Mouse (Mus musculus) adrenal gland, adult 8-10 months (tissue): ENCODE measurements around the gene Pola2. TPM values are rescaled to one million over a fixed set of nuclear protein-coding genes. Genes with fewer than 3 reads are reported as not detected.

Source experiments
- DNase-seq: peaks from one replicate; pipeline ENCODE4 v3.0.0; 2022
- total RNA-seq, 4 experiments: library from RNA; stranded (reverse); gene quantifications; 2 replicates each; pipeline ENCODE4 v1.2.4; 2022

Gene Pola2
- total RNA-seq, 4 experiments from 2014 or later, result 22.5 to 51.0 (median 27.8) TPM

GRCm38 (mm10) chr19:5964804-5965203 lies 802 bp upstream of the Pola2 start:
- no peak for DNase-seq

GRCm38 (mm10) chr19:5962651-5963050 lies 1.4 kb downstream of the Pola2 start:
- no peak for DNase-seq

- DNase-seq, result no peak
Observed at GRCm38 (mm10) chr19:5957371-5957770, 6.6 kb downstream of the Pola2 start.

- peak; percentile 79 for DNase-seq
Observed at GRCm38 (mm10) chr19:5956685-5957084, 7.3 kb downstream of the Pola2 start.

GRCm38 (mm10) chr19:5955704-5956670 lies 8.0 kb downstream of the Pola2 start:
- DNase-seq, result no peak

- DNase-seq, result no peak
Observed at GRCm38 (mm10) chr19:5954936-5955335, 9.1 kb downstream of the Pola2 start.

- no peak for DNase-seq
Observed at GRCm38 (mm10) chr19:5954031-5954710, 9.8 kb downstream of the Pola2 start.

GRCm38 (mm10) chr19:5953201-5953770 lies 10.7 kb downstream of the Pola2 start:
- DNase-seq, result no peak

- DNase-seq, result peak; percentile 75
Observed at GRCm38 (mm10) chr19:5952071-5952691, 11.8 kb downstream of the Pola2 start.

GRCm38 (mm10) chr19:5951631-5952030 lies 12.4 kb downstream of the Pola2 start:
- DNase-seq, result no peak

GRCm38 (mm10) chr19:5950218-5950617 lies 13.8 kb downstream of the Pola2 start:
- no peak for DNase-seq

GRCm38 (mm10) chr19:5945891-5946290 lies 18.1 kb downstream of the Pola2 start:
- DNase-seq, result no peak

- no peak for DNase-seq
Observed at GRCm38 (mm10) chr19:5945027-5945426, 19.0 kb downstream of the Pola2 start.

- DNase-seq, result no peak
Observed at GRCm38 (mm10) chr19:5944145-5944544, 19.9 kb downstream of the Pola2 start.

- DNase-seq, result no peak
Observed at GRCm38 (mm10) chr19:5943404-5943803, 20.6 kb downstream of the Pola2 start.

GRCm38 (mm10) chr19:5942581-5942980 lies 21.4 kb downstream of the Pola2 start:
- DNase-seq, result no peak

GRCm38 (mm10) chr19:5940656-5941055 lies 23.3 kb downstream of the Pola2 start:
- DNase-seq, result peak; percentile 58

GRCm38 (mm10) chr19:5940173-5940572 lies 23.8 kb downstream of the Pola2 start:
- DNase-seq, result peak; percentile 79

- DNase-seq, result no peak
Observed at GRCm38 (mm10) chr19:5939715-5940114, 24.3 kb downstream of the Pola2 start.

GRCm38 (mm10) chr19:5938516-5938915 lies 25.5 kb downstream of the Pola2 start:
- no peak for DNase-seq

GRCm38 (mm10) chr19:5937836-5938406 lies 26.1 kb downstream of the Pola2 start:
- no peak for DNase-seq

- no peak for DNase-seq
Observed at GRCm38 (mm10) chr19:5937095-5937835, 26.7 kb downstream of the Pola2 start.
